Mouse (Mus musculus) C2C12 (cell line): ENCODE data around the gene Pik3ap1.

Source experiments
- CEBPB ChIP-seq: IDR thresholded peaks from one replicate; pipeline ENCODE4 v1.6.1; 2011; ENCODE audit warnings: low read depth, mild to moderate bottlenecking, control low read depth, moderate library complexity
- CTCF ChIP-seq: IDR thresholded peaks from one replicate; pipeline ENCODE4 v1.5.1; 2011; ENCODE audit not compliant: control insufficient read depth, insufficient read depth, insufficient read length
- MAX ChIP-seq: IDR thresholded peaks from one replicate; pipeline ENCODE4 v1.6.1; 2011; ENCODE audit warnings: mild to moderate bottlenecking, control low read depth
- MYOD1 ChIP-seq: IDR thresholded peaks from one replicate; pipeline ENCODE4 v1.6.1; 2011; ENCODE audit warnings: low read depth; ENCODE audit not compliant: control insufficient read depth, insufficient read length
- USF1 ChIP-seq: IDR thresholded peaks from one replicate; pipeline ENCODE4 v1.6.1; 2011; ENCODE audit warnings: low read depth, mild to moderate bottlenecking, control low read depth, moderate library complexity

GRCm38 (mm10) chr19:41360459-41360858, 24.4 kb downstream of the Pik3ap1 start:
- no peak for TF ChIP-seq CTCF
- no peak for TF ChIP-seq CEBPB
- TF ChIP-seq MYOD1, result no peak
- no peak for TF ChIP-seq MAX
- no peak for TF ChIP-seq USF1
